Mouse (Mus musculus) CH12.LX (cell line): ENCODE data around the gene Arhgef2. TPM values are rescaled to one million over a fixed set of nuclear protein-coding genes. Genes with fewer than 3 reads are reported as not detected.

Experiments
- DNase-seq: peaks from one replicate; pipeline ENCODE4 v3.0.0-alpha.2; 2013; ENCODE audit errors: extremely low read depth
- H3K27ac ChIP-seq: 2 replicates; pipeline ENCODE4 v1.5.1; 2012; ENCODE audit warnings: low read depth, mild to moderate bottlenecking, control low read depth, moderate library complexity; ENCODE audit not compliant: insufficient read depth
- H3K27me3 ChIP-seq: replicated peaks from 2 replicates; pipeline ENCODE3; 2012; ENCODE audit warnings: inconsistent platforms
- H3K36me3 ChIP-seq, 2 experiments: replicated peaks in 1 of 2; 2 replicates each; pipeline versions ENCODE3 to v1.6.1; 2012; ENCODE audit warnings: inconsistent platforms in 1 of 2, low read length in 1 of 2, mild to moderate bottlenecking in 1 of 2, mixed read lengths in 1 of 2, moderate library complexity in 1 of 2; ENCODE audit not compliant: control insufficient read depth in 1 of 2, insufficient read depth in 1 of 2
- H3K4me1 ChIP-seq, 2 experiments: 2 replicates each; pipeline ENCODE4 v1.6.1; 2012; ENCODE audit warnings: inconsistent platforms in 1 of 2, moderate library complexity in 1 of 2; ENCODE audit not compliant: insufficient read depth in 2 of 2, control insufficient read depth in 1 of 2
- H3K4me2 ChIP-seq: 2 replicates; pipeline ENCODE4 v1.6.1; 2012; ENCODE audit warnings: low read depth, mild to moderate bottlenecking, control low read depth; ENCODE audit not compliant: poor library complexity, insufficient read depth, severe bottlenecking
- H3K4me3 ChIP-seq, 3 experiments: fragments of 150-350 bp in 1 of 3; sonication (generic) in 1 of 3; replicated peaks in 1 of 3; 2 replicates each; pipeline versions ENCODE3 to v1.5.1; 2011 to 2012; ENCODE audit warnings: low read depth in 2 of 3, low read length in 2 of 3, mild to moderate bottlenecking in 2 of 3, moderate library complexity in 2 of 3, control low read depth in 1 of 3, improper control_type of control experiment in 1 of 3, inconsistent platforms in 1 of 3, mixed read lengths in 1 of 3; ENCODE audit not compliant: poor library complexity in 1 of 3
- H3K79me2 ChIP-seq: replicated peaks from 2 replicates; pipeline ENCODE4 v1.6.1; 2012; ENCODE audit warnings: mild to moderate bottlenecking, moderate library complexity; ENCODE audit not compliant: control insufficient read depth, poor library complexity, insufficient read depth, severe bottlenecking; ENCODE audit errors: extremely low read depth
- H3K9ac ChIP-seq: 2 replicates; pipeline ENCODE4 v1.6.1; 2012; ENCODE audit warnings: low read depth, mild to moderate bottlenecking, control low read depth, moderate library complexity; ENCODE audit not compliant: insufficient read depth
- H3K9me3 ChIP-seq: replicated peaks from 2 replicates; pipeline ENCODE3; 2012; ENCODE audit warnings: low read length, inconsistent platforms, mixed read lengths
- BHLHE40 ChIP-seq: IDR thresholded peaks from 2 replicates; pipeline ENCODE4 v1.6.1; 2011; ENCODE audit warnings: mild to moderate bottlenecking, low read depth, low read length, improper control_type of control experiment
- CHD1 ChIP-seq: IDR thresholded peaks from 2 replicates; pipeline ENCODE4 v1.6.1; 2012; ENCODE audit warnings: low read depth, low read length, improper control_type of control experiment, inconsistent platforms
- CHD2 ChIP-seq: IDR thresholded peaks from 2 replicates; pipeline ENCODE4 v1.6.1; 2011; ENCODE audit warnings: low read length, improper control_type of control experiment
- CTCF ChIP-seq, 2 experiments: IDR thresholded peaks in 1 of 2; conservative IDR thresholded peaks in 1 of 2; 2 replicates each; pipeline ENCODE4 v1.5.1; 2011 to 2012; ENCODE audit warnings: low read depth in 2 of 2, low read length in 2 of 2, improper control_type of control experiment in 1 of 2, inconsistent platforms in 1 of 2, mild to moderate bottlenecking in 1 of 2, moderate library complexity in 1 of 2
- EP300 ChIP-seq: IDR thresholded peaks from 2 replicates; pipeline ENCODE4 v1.6.1; 2011; ENCODE audit warnings: low read length, improper control_type of control experiment
- ETS1 ChIP-seq: conservative IDR thresholded peaks from 2 replicates; pipeline ENCODE4 v1.6.1; 2012; ENCODE audit warnings: low read depth, mild to moderate bottlenecking, inconsistent platforms, low read length, improper control_type of control experiment, moderate library complexity
- GABPA ChIP-seq: IDR thresholded peaks from 2 replicates; pipeline ENCODE4 v1.6.1; 2012; ENCODE audit warnings: low read depth, low read length, improper control_type of control experiment, inconsistent platforms; ENCODE audit not compliant: insufficient replicate concordance
- JUN ChIP-seq: IDR thresholded peaks from 2 replicates; pipeline ENCODE4 v1.6.1; 2011; ENCODE audit warnings: low read depth, mild to moderate bottlenecking, low read length, improper control_type of control experiment, moderate library complexity; ENCODE audit not compliant: insufficient read depth
- JUND ChIP-seq: conservative IDR thresholded peaks from 2 replicates; pipeline ENCODE4 v1.6.1; 2011; ENCODE audit warnings: low read depth, low read length, improper control_type of control experiment
- KAT2A ChIP-seq: IDR thresholded peaks from 2 replicates; pipeline ENCODE4 v1.6.1; 2012; ENCODE audit warnings: low read length, improper control_type of control experiment, inconsistent platforms; ENCODE audit not compliant: insufficient replicate concordance
- MAFK ChIP-seq: IDR thresholded peaks from 2 replicates; pipeline ENCODE4 v1.6.1; 2011; ENCODE audit warnings: low read length, improper control_type of control experiment; ENCODE audit not compliant: insufficient replicate concordance
- MAX ChIP-seq: IDR thresholded peaks from 2 replicates; pipeline ENCODE4 v1.6.1; 2011; ENCODE audit warnings: low read length, improper control_type of control experiment
- MAZ ChIP-seq: IDR thresholded peaks from 2 replicates; pipeline ENCODE4 v1.6.1; 2012; ENCODE audit warnings: low read depth, mild to moderate bottlenecking, inconsistent platforms, low read length, improper control_type of control experiment, moderate library complexity
- MEF2A ChIP-seq: IDR thresholded peaks from 2 replicates; pipeline ENCODE4 v1.6.1; 2014; ENCODE audit warnings: low read depth, mild to moderate bottlenecking, inconsistent platforms, low read length, improper control_type of control experiment, borderline replicate concordance
- MXI1 ChIP-seq: IDR thresholded peaks from 2 replicates; pipeline ENCODE4 v1.6.1; 2011; ENCODE audit warnings: mild to moderate bottlenecking, low read depth, low read length, improper control_type of control experiment
- NELFE ChIP-seq: IDR thresholded peaks from 2 replicates; pipeline ENCODE4 v1.6.1; 2011; ENCODE audit warnings: low read depth, low read length, improper control_type of control experiment
- NRF1 ChIP-seq: IDR thresholded peaks from 2 replicates; pipeline ENCODE4 v1.6.1; 2014; ENCODE audit warnings: low read depth, mild to moderate bottlenecking, inconsistent platforms, low read length, improper control_type of control experiment, moderate library complexity
- PAX5 ChIP-seq: IDR thresholded peaks from 2 replicates; pipeline ENCODE4 v1.6.1; 2012; ENCODE audit warnings: low read length, inconsistent platforms, mixed read lengths
- POLR2A ChIP-seq: IDR thresholded peaks from 2 replicates; pipeline ENCODE4 v1.6.1; 2011; ENCODE audit warnings: low read depth, mild to moderate bottlenecking, improper control_type of control experiment, low read length
- RCOR1 ChIP-seq: conservative IDR thresholded peaks from 2 replicates; pipeline ENCODE4 v1.6.1; 2012; ENCODE audit warnings: low read depth, mild to moderate bottlenecking, inconsistent platforms, low read length, improper control_type of control experiment
- SIN3A ChIP-seq: IDR thresholded peaks from 2 replicates; pipeline ENCODE4 v1.6.1; 2012; ENCODE audit warnings: low read length, improper control_type of control experiment, inconsistent platforms
- SMC3 ChIP-seq: IDR thresholded peaks from 2 replicates; pipeline ENCODE4 v1.6.1; 2011; ENCODE audit warnings: low read depth, low read length, improper control_type of control experiment
- TBP ChIP-seq: conservative IDR thresholded peaks from 2 replicates; pipeline ENCODE4 v1.6.1; 2011; ENCODE audit warnings: low read depth, low read length, improper control_type of control experiment
- UBTF ChIP-seq: IDR thresholded peaks from 2 replicates; pipeline ENCODE4 v1.6.1; 2012; ENCODE audit warnings: low read depth, mild to moderate bottlenecking, inconsistent platforms, low read length, improper control_type of control experiment, moderate library complexity
- USF2 ChIP-seq: conservative IDR thresholded peaks from 2 replicates; pipeline ENCODE4 v1.6.1; 2011; ENCODE audit warnings: low read depth, low read length, improper control_type of control experiment
- ZC3H11A ChIP-seq: IDR thresholded peaks from 2 replicates; pipeline ENCODE4 v1.6.1; 2012; ENCODE audit warnings: low read depth, mild to moderate bottlenecking, inconsistent platforms, low read length, improper control_type of control experiment
- ZKSCAN1 ChIP-seq: IDR thresholded peaks from 2 replicates; pipeline ENCODE4 v1.6.1; 2012; ENCODE audit warnings: low read depth, inconsistent platforms, low read length, improper control_type of control experiment, borderline replicate concordance
- ZNF384 ChIP-seq: IDR thresholded peaks from 2 replicates; pipeline ENCODE4 v1.6.1; 2012; ENCODE audit warnings: low read depth, low read length, improper control_type of control experiment, inconsistent platforms
- dilution Hi-C: fragments of 300-500 bp; cut with MboI; formaldehyde crosslinking; loops from 2 replicates; pipeline ENCODE4 v1.14.3; 2020; ENCODE audit warnings: low sequenced_read_pairs; ENCODE audit not compliant: extremely low pct_unique_long_range_greater_than_20kb, extremely low pct_ligation_motif_present
- in situ Hi-C: fragments of 300-500 bp; cut with MboI; formaldehyde crosslinking; loops from 3 replicates; pipeline ENCODE4 v1.14.3; 2019; ENCODE audit warnings: low sequenced_read_pairs, low pct_ligation_motif_present, low pct_unique_long_range_greater_than_20kb, mixed read lengths
- polyA plus RNA-seq: library from polyadenylated mRNA; unstranded; fragments of >175 nt; gene quantifications from 2 replicates; pipeline ENCODE4 v1.2.1, GENCODE M21; 2012; ENCODE audit warnings: low read depth; ENCODE audit not compliant: insufficient read length
- total RNA-seq, 2 experiments: library from RNA; depleted of rRNA; stranded (reverse); fragments of 300-350 nt in 1 of 2; fragments of >200 nt in 1 of 2; gene quantifications; 2 replicates each; pipeline ENCODE4 v1.2.3; 2012 to 2014

Arhgef2 gene
- total and polyA plus RNA-seq, 3 experiments = 18.5 to 43.9 (median 43.1) TPM

DNA sequence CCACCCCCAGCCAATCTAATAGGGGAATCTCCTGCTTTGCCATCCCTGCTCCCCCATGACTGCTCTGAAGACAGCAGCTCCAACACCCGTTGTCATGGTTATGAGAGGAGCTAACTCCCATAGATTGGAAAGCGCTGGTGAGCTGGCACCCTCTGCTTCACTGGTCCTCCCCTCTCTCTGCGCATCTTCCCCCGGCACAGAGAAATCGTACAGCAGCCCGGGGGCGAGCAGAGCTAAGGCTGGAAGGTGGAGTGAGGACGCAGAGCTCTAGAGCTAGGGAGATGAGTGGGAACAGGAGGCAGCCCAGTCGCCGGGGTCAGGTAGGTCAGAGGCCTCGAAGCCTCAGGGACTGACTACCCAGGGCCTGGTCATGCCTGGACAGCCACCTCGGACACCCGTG, 23.5 kb downstream of the Arhgef2 start:
- Histone ChIP-seq H3K27me3 (no peaks in the 10 kb centered on the region), H3K4me3 (no peak overlapping the region), H3K9ac (no peak overlapping the region), H3K36me3 (peaks cover 62 to 92% of the 10 kb centered on the region in 2 experiments), H3K9me3 (no peaks in the 10 kb centered on the region), H3K4me2 (no peak overlapping the region), H3K4me1 (peaks cover 4 to 58% of the 10 kb centered on the region in 2 experiments), H3K79me2 (peaks cover 49% of the 10 kb centered on the region), H3K27ac (no peak overlapping the region)
- dilution Hi-C loops (no loop called here), in situ Hi-C loops (no loop called here)
- no peak for TF ChIP-seq JUND
- no peak for TF ChIP-seq MEF2A
- TF ChIP-seq USF2 = no peak
- TF ChIP-seq ZKSCAN1 = no peak
- TF ChIP-seq MAX = no peak
- no peak for TF ChIP-seq CHD2
- TF ChIP-seq ZC3H11A = no peak
- TF ChIP-seq CHD1 = no peak
- no peak for TF ChIP-seq GABPA
- no peak for TF ChIP-seq NRF1
- TF ChIP-seq UBTF = no peak
- TF ChIP-seq KAT2A = no peak
- TF ChIP-seq ETS1 = no peak
- no peak for TF ChIP-seq BHLHE40
- TF ChIP-seq NELFE = no peak
- DNase-seq = no peak

DNA sequence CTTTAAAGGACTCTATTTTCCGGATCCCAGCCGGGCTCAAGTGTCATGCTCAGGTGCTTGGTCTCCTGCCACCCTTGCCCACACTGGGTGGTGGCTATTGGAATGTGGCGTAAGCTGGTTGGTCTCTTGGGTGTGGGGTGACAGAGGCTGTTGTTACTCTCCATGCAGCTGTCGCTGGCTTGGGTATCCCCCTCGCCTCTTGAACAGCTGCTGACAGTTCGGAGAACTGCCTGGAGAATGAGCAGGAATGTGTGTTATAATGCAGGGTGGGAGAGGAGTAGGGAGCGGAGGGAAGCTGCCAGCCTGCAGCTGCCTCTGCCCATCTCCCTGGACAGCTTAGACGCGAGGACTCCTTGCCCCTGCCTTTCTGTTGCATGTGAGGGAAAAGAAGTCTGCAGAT, 24.3 kb downstream of the Arhgef2 start:
- no peak for TF ChIP-seq MAFK
- TF ChIP-seq CTCF (conservative IDR thresholded peaks at IDR 0.05 in 1 of 2, IDR thresholded peaks at IDR 0.05 in 1 of 2; ENCODE audit: low read depth in 2 of 2, low read length in 2 of 2) = no peak
- TF ChIP-seq CHD1 = no peak
- TF ChIP-seq MAZ = no peak
- no peak for TF ChIP-seq ZC3H11A
- no peak for TF ChIP-seq RCOR1
- TF ChIP-seq NELFE = no peak
- TF ChIP-seq SMC3 = no peak
- TF ChIP-seq KAT2A = no peak
- no peak for TF ChIP-seq ZNF384
- no peak for TF ChIP-seq SIN3A
- no peak for TF ChIP-seq MEF2A
- TF ChIP-seq NRF1 = no peak
- TF ChIP-seq JUN = no peak
- TF ChIP-seq MXI1 = no peak
- TF ChIP-seq PAX5 = no peak
- no peak for TF ChIP-seq EP300
- no peak for TF ChIP-seq POLR2A
- no peak for TF ChIP-seq TBP
- TF ChIP-seq ETS1 = no peak
- in situ Hi-C loops = no loop called here
- Histone ChIP-seq H3K4me2 (no peak overlapping the region), H3K9ac (no peak overlapping the region), H3K27ac (no peak overlapping the region), H3K27me3 (no peaks in the 10 kb centered on the region), H3K36me3 (peaks cover 66 to 92% of the 10 kb centered on the region in 2 experiments), H3K4me3 (no peak overlapping the region), H3K79me2 (peaks cover 41% of the 10 kb centered on the region), H3K4me1 (peaks cover 2 to 51% of the 10 kb centered on the region in 2 experiments; a peak in 3 of 4 replicates), H3K9me3 (no peaks in the 10 kb centered on the region)
- no peak for DNase-seq
- dilution Hi-C loops = no loop called here
